Mouse (Mus musculus): ENCODE results near the gene Dact2.

DNA sequence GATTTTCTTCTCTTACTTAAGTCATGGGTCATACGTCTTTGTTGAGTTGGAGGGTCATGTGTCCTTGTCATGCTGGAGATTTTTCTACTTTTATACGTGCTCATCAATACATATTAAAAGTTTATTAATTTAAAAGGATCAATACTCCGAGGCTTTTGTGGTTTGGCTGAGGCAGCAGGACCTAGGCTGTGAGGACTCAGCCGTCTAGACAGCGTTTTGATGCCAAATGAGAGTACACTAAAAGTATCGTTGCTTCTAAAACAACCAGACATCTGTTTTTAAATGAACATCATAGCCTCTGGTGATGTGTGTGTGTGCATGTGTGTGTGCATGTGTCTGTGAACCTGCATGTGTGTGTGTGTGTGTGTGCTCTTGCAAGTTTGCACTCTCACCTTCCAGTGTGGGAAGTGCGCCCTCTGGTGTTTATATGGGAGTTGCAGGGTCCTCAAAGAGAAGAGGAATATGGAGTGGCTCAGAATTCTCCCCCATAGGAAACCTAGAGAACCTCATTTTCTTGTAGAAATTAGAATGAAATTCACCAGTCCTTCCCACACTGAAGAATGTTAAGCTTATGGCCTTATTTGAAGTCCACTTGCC is 16.6 kb upstream of the Dact2 start:
- TF ChIP-seq GATA1 (IDR thresholded peaks at IDR 0.05; ENCODE audit: low read length), result no peak
- no peak for TF ChIP-seq TAL1 (IDR thresholded peaks at IDR 0.05; ENCODE audit: low read length)
